Mouse (Mus musculus) forebrain, embryonic 11.5 days (tissue): ENCODE results near the gene Ppp1r14a. TPM values are rescaled to one million over a fixed set of nuclear protein-coding genes. Genes with fewer than 3 reads are reported as not detected.
A peak's percentile ranks its signal among the peaks of the same experiment; 100 is the strongest.

Source experiments
- ATAC-seq: fragments of 200-750 bp; cut with Nextera tagmentation; replicated peaks from 2 replicates; pipeline ENCODE4 v1.8.0; 2017; ENCODE audit warnings: moderate TSS enrichment; ENCODE audit not compliant: low FRiP score
- DNase-seq: peaks from one replicate; pipeline ENCODE4 v3.0.0-alpha.2; 2017; ENCODE audit warnings: low spot score
- H3K27ac ChIP-seq: fragments of 300-500 bp; sonication (generic); 2 replicates; pipeline ENCODE4 v1.5.1; 2014; ENCODE audit warnings: low read depth, low read length
- H3K27me3 ChIP-seq: fragments of 300-500 bp; sonication (generic); 2 replicates; pipeline ENCODE4 v1.6.1; 2014; ENCODE audit warnings: mild to moderate bottlenecking, low read length, mixed read lengths; ENCODE audit not compliant: control insufficient read depth, insufficient read depth
- H3K36me3 ChIP-seq: fragments of 300-500 bp; sonication (generic); 2 replicates; pipeline ENCODE4 v1.6.1; 2014; ENCODE audit warnings: mild to moderate bottlenecking, low read length, moderate library complexity, mixed read lengths; ENCODE audit not compliant: control insufficient read depth, insufficient read depth
- H3K4me1 ChIP-seq: fragments of 300-500 bp; sonication (generic); replicated peaks from 2 replicates; pipeline ENCODE4 v1.6.1; 2014; ENCODE audit warnings: low read length, mixed read lengths; ENCODE audit not compliant: control insufficient read depth, insufficient read depth
- H3K4me2 ChIP-seq: fragments of 300-500 bp; sonication (generic); 2 replicates; pipeline ENCODE4 v1.6.1; 2014; ENCODE audit warnings: low read depth, mild to moderate bottlenecking, low read length, moderate library complexity, mixed read lengths; ENCODE audit not compliant: severe bottlenecking
- H3K4me3 ChIP-seq: fragments of 300-500 bp; sonication (generic); 2 replicates; pipeline ENCODE4 v1.5.1; 2014; ENCODE audit warnings: low read depth, low read length
- H3K9ac ChIP-seq: fragments of 300-500 bp; sonication (generic); 2 replicates; pipeline ENCODE4 v1.6.1; 2014; ENCODE audit warnings: low read length
- H3K9me3 ChIP-seq: fragments of 300-500 bp; sonication (generic); 2 replicates; pipeline ENCODE4 v1.6.1; 2016; ENCODE audit warnings: low read length, mixed read lengths; ENCODE audit not compliant: control insufficient read depth
- WGBS: fragments of 180-500 bp; shearing (Covaris S2); extraction: QIAGEN DNeasy Blood & Tissue Kit; methylation state at CpG from one replicate; pipeline ENCODE4 v1.1.7; 2014; 5-methylcytosine and 5-hydroxymethylcytosine counted together
- polyA plus RNA-seq: library from polyadenylated mRNA; unstranded; fragments of >200 nt; fragmentation: Nextera tagmentation; extraction: Ambion mirVana; gene quantifications from 2 replicates; pipeline ENCODE4 v1.2.1, GENCODE M21; 2014

Ppp1r14a gene
- polyA plus RNA-seq, 1 experiment from 2014 or later = 13.3 TPM

GRCm38 (mm10) chr7:29251166-29251565, 37.9 kb upstream of the Ppp1r14a start:
- Histone ChIP-seq H3K27me3 (peaks cover 4% of the 10 kb centered on the region; the same call in 1 of the 2 replicates), H3K9ac (no peak overlapping the region; the same call in 1 of the 2 replicates), H3K4me3 (no peak overlapping the region), H3K4me2 (no peak overlapping the region), H3K36me3 (no peaks in the 10 kb centered on the region), H3K4me1 (no peaks in the 10 kb centered on the region; the same call in 1 of the 2 replicates), H3K27ac (no peak overlapping the region), H3K9me3 (no peaks in the 10 kb centered on the region)
- no peak for ATAC-seq
- no peak for DNase-seq
- 81% methylated on average over 3 of the region's 3 CpGs for WGBS

DNA sequence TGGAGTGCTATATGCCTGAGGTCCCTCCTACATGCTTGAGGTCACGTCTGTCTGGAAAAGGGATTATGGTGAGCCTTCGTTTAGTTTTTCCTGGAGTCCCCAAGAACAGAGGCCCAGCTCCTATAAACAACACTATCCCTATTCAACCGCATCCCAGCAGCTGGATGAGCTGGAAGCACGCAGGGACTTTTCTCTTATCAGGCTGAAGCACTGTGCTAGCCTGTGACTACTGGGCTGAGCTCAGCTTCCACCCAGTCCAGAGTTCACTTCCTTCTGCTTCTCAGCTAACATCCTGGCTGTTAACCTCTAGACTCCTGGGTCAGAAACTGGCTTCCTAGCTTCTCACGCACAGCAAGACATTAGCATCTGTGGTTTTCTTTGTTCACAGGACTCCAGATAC, 35.3 kb upstream of the Ppp1r14a start:
- peaks cover 2% of the 10 kb centered on the region; the same call in 1 of the 2 replicates for H3K27me3 ChIP-seq
- no peaks in the 10 kb centered on the region for H3K36me3 ChIP-seq
- no peak for DNase-seq
- H3K4me1 ChIP-seq = no peaks in the 10 kb centered on the region
- H3K9ac ChIP-seq = no peak overlapping the region
- no peak for ATAC-seq
- no peak overlapping the region for H3K4me3 ChIP-seq
- WGBS = 58% methylated on average over 5 of the region's 5 CpGs
- no peak overlapping the region for H3K27ac ChIP-seq
- H3K4me2 ChIP-seq = no peak overlapping the region
- no peaks in the 10 kb centered on the region for H3K9me3 ChIP-seq

GRCm38 (mm10) chr7:29255875-29256274, 33.2 kb upstream of the Ppp1r14a start:
- 92% methylated on average over 4 of the region's 4 CpGs for WGBS
- H3K4me1 ChIP-seq = peaks cover 8% of the 10 kb centered on the region
- no peak for DNase-seq
- H3K9ac ChIP-seq = no peak overlapping the region
- no peaks in the 10 kb centered on the region for H3K27me3 ChIP-seq
- no peaks in the 10 kb centered on the region for H3K36me3 ChIP-seq
- no peaks in the 10 kb centered on the region for H3K9me3 ChIP-seq
- no peak overlapping the region for H3K27ac ChIP-seq
- no peak for ATAC-seq
- H3K4me2 ChIP-seq = no peak overlapping the region
- H3K4me3 ChIP-seq = no peak overlapping the region

DNA sequence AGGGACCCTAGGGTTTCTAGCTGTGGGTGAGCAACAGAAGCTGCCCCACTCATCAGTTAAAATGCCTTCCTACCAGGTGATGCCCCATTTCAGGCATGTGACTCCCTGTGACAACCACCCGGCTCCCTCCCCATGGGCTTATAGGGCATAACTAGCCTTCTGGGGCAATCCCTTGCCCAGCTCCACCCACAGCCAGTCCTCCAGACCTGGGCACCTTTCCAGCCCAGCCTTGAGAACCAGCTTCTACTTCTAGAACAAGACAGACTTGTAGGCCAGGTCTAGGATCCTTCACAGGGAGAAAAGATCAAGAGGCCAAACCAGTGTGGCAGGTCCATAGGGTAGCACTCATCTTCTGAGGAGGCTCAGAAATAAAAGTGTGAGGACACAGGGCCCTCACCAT, 31.7 kb upstream of the Ppp1r14a start:
- H3K27ac ChIP-seq = no peak overlapping the region
- no peaks in the 10 kb centered on the region for H3K9me3 ChIP-seq
- H3K4me3 ChIP-seq = no peak overlapping the region
- H3K27me3 ChIP-seq = no peaks in the 10 kb centered on the region
- DNase-seq (no peak), ATAC-seq (no peak)
- H3K9ac ChIP-seq = no peak overlapping the region
- no peaks in the 10 kb centered on the region for H3K36me3 ChIP-seq
- 100% methylated on average over 1 of the region's 1 CpGs for WGBS
- peaks cover 8% of the 10 kb centered on the region for H3K4me1 ChIP-seq
- H3K4me2 ChIP-seq = no peak overlapping the region

DNA sequence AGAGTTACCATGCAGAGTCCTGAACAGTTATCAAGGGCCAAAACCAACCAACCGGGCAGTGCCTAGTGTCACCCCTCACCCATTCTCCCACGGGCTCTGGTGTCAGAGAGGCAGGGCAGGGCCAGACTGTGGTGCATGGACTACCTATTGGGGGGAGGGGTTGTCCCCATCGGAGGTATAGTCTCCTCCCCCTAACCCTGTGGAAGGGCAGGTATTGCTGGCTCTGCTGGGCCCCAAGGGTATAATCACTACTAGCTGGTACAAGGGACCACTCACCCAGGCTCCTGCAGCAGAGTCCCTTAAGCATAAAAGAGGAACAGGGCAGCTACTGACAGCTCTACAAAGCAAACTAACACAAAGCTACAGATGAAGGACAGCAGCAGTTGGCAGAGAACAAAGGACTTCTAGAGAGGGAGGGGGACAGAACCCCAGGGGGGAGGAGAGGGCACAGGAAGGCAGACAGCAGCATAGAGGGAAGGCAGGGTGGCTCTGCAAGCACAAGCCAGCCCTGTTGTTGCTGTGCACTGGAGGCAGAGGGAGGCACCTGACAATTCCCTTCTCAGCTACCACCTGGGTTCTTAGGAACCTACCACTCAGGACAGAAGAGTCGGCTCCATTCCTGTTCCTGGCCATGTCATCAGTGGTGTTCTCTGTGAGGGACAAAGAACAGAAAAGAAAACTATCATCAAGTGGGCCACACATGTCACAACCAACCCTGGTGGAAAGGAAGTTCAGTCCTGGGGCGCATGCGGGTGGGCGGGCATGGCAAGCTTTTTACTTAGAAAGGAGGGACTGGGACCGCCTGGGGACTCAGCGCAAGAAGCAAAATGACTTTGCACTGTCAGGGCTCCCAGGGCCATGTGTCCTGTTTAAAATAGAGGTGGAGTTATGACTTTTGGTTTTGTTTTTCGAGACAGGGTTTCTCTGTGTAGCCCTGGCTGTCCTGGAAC, 29.1 kb upstream of the Ppp1r14a start:
- no peaks in the 10 kb centered on the region for H3K9me3 ChIP-seq
- WGBS = 77% methylated on average over 10 of the region's 10 CpGs
- no peak overlapping the region for H3K4me3 ChIP-seq
- no peak overlapping the region for H3K4me2 ChIP-seq
- H3K27ac ChIP-seq = peak overlapping the region; percentile 41; the same call in 1 of the 2 replicates
- 0 out of 2 replicates have a peak overlapping the region, but pooled peaks have one; percentile 29 for H3K9ac ChIP-seq
- peaks cover 8% of the 10 kb centered on the region for H3K4me1 ChIP-seq
- ATAC-seq = peak; percentile 36; the same call in 1 of the 2 replicates
- H3K27me3 ChIP-seq = no peaks in the 10 kb centered on the region
- no peak for DNase-seq
- no peaks in the 10 kb centered on the region for H3K36me3 ChIP-seq

GRCm38 (mm10) chr7:29262151-29262550, 27.0 kb upstream of the Ppp1r14a start:
- ATAC-seq (no peak), DNase-seq (no peak)
- H3K9me3 ChIP-seq = no peaks in the 10 kb centered on the region
- H3K27me3 ChIP-seq = no peaks in the 10 kb centered on the region
- WGBS = 85% methylated on average over 6 of the region's 6 CpGs
- peaks cover 8% of the 10 kb centered on the region for H3K4me1 ChIP-seq
- H3K36me3 ChIP-seq = no peaks in the 10 kb centered on the region
- H3K9ac ChIP-seq = no peak overlapping the region
- no peak overlapping the region for H3K27ac ChIP-seq
- H3K4me3 ChIP-seq = no peak overlapping the region
- H3K4me2 ChIP-seq = no peak overlapping the region

DNA sequence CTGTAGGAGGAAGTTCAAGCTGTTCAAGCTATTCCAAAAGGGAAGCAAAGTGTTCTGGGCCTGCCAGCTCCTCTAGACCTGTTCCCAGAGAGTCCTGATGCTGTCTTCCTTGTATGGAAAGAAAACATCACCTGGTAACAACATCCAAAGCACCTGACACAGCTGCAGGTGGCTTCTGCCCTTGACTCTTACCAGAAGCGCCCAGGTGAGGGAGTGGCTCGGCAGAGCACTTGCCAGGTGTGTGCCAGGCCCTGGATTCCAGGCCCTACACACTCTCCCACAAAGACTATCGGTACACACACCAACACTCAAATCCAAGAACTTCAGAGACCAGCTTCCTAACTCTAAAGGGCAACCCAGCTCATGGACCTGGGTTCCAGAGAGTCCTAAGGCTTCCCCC, 25.3 kb upstream of the Ppp1r14a start:
- H3K27ac ChIP-seq = no peak overlapping the region
- no peaks in the 10 kb centered on the region for H3K36me3 ChIP-seq
- H3K27me3 ChIP-seq = no peaks in the 10 kb centered on the region
- whole genome bisulfite sequencing = 80% methylated on average over 3 of the region's 3 CpGs
- ATAC-seq (no peak), DNase-seq (no peak)
- H3K4me1 ChIP-seq = peaks cover 8% of the 10 kb centered on the region
- no peak overlapping the region for H3K9ac ChIP-seq
- no peak overlapping the region for H3K4me2 ChIP-seq
- H3K4me3 ChIP-seq = no peak overlapping the region
- H3K9me3 ChIP-seq = no peaks in the 10 kb centered on the region

- H3K4me2 ChIP-seq = no peak overlapping the region
- no peak overlapping the region for H3K9ac ChIP-seq
- H3K36me3 ChIP-seq = no peaks in the 10 kb centered on the region
- H3K9me3 ChIP-seq = no peaks in the 10 kb centered on the region
- H3K27ac ChIP-seq = no peak overlapping the region
- no peaks in the 10 kb centered on the region for H3K27me3 ChIP-seq
- no peaks in the 10 kb centered on the region for H3K4me1 ChIP-seq
- WGBS = 82% methylated on average over 7 of the region's 7 CpGs
- no peak for DNase-seq
- ATAC-seq = no peak
- H3K4me3 ChIP-seq = no peak overlapping the region
These were observed 23.5 kb upstream of the Ppp1r14a start for GRCm38 (mm10) chr7:29265636-29266035.
